Mouse (Mus musculus): ENCODE measurements around the gene Brap.
A peak's percentile ranks its signal among the peaks of the same experiment; 100 is the strongest.
"Not testable (repeated sequence)": the region's sequence is repeated elsewhere in the genome, so short reads cannot be mapped to it uniquely, and the experiment has no call there.

- not testable (repeated sequence) for TF ChIP-seq POLR2A (IDR thresholded peaks at IDR 0.05; ENCODE audit: insufficient read depth, low read length)
- peak; percentile 51 for TF ChIP-seq CTCF (IDR thresholded peaks at IDR 0.05; ENCODE audit: low read depth, low read length)
Measured at GRCm38 (mm10) chr5:121631106-121631647, 29.2 kb upstream of the Brap start.
